Mouse (Mus musculus) regulatory T cell (primary cell): ENCODE data around the gene Nrg3.
"Not testable (repeated sequence)": the region's sequence is repeated elsewhere in the genome, so short reads cannot be mapped to it uniquely, and the experiment has no call there.

ENCODE experiments used
- in situ Hi-C: fragments of 300-600 bp; cut with MboI, MseI; formaldehyde crosslinking; loops from one replicate; pipeline ENCODE4 v1.15.1; 2025; ENCODE audit warnings: high pct_unique_total_duplicates

The Nrg3 gene

GRCm38 (mm10) chr14:39211472-39211871 is 261.4 kb downstream of the Nrg3 start:
- in situ Hi-C loops: no loop called here

GRCm38 (mm10) chr14:39191946-39192345 is 280.9 kb downstream of the Nrg3 start:
- in situ Hi-C loops: no loop called here

- in situ Hi-C loops: no loop called here
Measured at GRCm38 (mm10) chr14:39173709-39174108, 299.2 kb downstream of the Nrg3 start.

- in situ Hi-C loops: no loop called here
Measured at GRCm38 (mm10) chr14:39160140-39160539, 312.7 kb downstream of the Nrg3 start.

- in situ Hi-C loops: no loop called here
Measured at GRCm38 (mm10) chr14:39155462-39155861, 317.4 kb downstream of the Nrg3 start.

- in situ Hi-C loops: no loop called here
Measured at GRCm38 (mm10) chr14:39129766-39130165, 343.1 kb downstream of the Nrg3 start.

- in situ Hi-C loops: no loop called here
Measured at GRCm38 (mm10) chr14:39117977-39118376, 354.9 kb downstream of the Nrg3 start.

GRCm38 (mm10) chr14:39116522-39117231 is 356.2 kb downstream of the Nrg3 start:
- in situ Hi-C loops: not testable (repeated sequence)

- in situ Hi-C loops: no loop called here
Measured at GRCm38 (mm10) chr14:39109566-39109965, 363.3 kb downstream of the Nrg3 start.

GRCm38 (mm10) chr14:39106776-39107175 is 366.1 kb downstream of the Nrg3 start:
- in situ Hi-C loops: no loop called here

- in situ Hi-C loops: no loop called here
Measured at GRCm38 (mm10) chr14:39095219-39095618, 377.7 kb downstream of the Nrg3 start.

GRCm38 (mm10) chr14:39079461-39079860 is 393.4 kb downstream of the Nrg3 start:
- in situ Hi-C loops: no loop called here

GRCm38 (mm10) chr14:39051542-39051941 is 421.3 kb downstream of the Nrg3 start:
- in situ Hi-C loops: no loop called here

- in situ Hi-C loops: no loop called here
Measured at GRCm38 (mm10) chr14:39049021-39049420, 423.9 kb downstream of the Nrg3 start.

GRCm38 (mm10) chr14:39044290-39044689 is 428.6 kb downstream of the Nrg3 start:
- in situ Hi-C loops: no loop called here

- in situ Hi-C loops: no loop called here
Measured at GRCm38 (mm10) chr14:39043793-39044192, 429.1 kb downstream of the Nrg3 start.

- in situ Hi-C loops: no loop called here
Measured at GRCm38 (mm10) chr14:39043384-39043783, 429.5 kb downstream of the Nrg3 start.

GRCm38 (mm10) chr14:39039046-39039445 is 433.8 kb downstream of the Nrg3 start:
- in situ Hi-C loops: no loop called here

- in situ Hi-C loops: no loop called here
Measured at GRCm38 (mm10) chr14:39034482-39034881, 438.4 kb downstream of the Nrg3 start.

GRCm38 (mm10) chr14:39023065-39023464 is 449.8 kb downstream of the Nrg3 start:
- in situ Hi-C loops: no loop called here

GRCm38 (mm10) chr14:39014126-39014525 is 458.8 kb downstream of the Nrg3 start:
- in situ Hi-C loops: no loop called here

- in situ Hi-C loops: no loop called here
Measured at GRCm38 (mm10) chr14:38997843-38998242, 475.0 kb downstream of the Nrg3 start.

GRCm38 (mm10) chr14:38992574-38992866 is 480.4 kb downstream of the Nrg3 start:
- in situ Hi-C loops: no loop called here
